Mouse (Mus musculus): ENCODE measurements around the gene Bcl2l12.

The Bcl2l12 gene

GRCm38 (mm10) chr7:44966638-44967037 is 31.9 kb downstream of the Bcl2l12 start:
- in situ Hi-C loops (cut with MboI; ENCODE audit: low pct_unique_long_range_greater_than_20kb in 1 of 2, low sequenced_read_pairs in 2 of 2, unreplicated experiment in 1 of 2): no loop called here

GRCm38 (mm10) chr7:44965975-44966374 is 32.5 kb downstream of the Bcl2l12 start:
- in situ Hi-C loops (cut with MboI; ENCODE audit: low pct_unique_long_range_greater_than_20kb in 1 of 2, low sequenced_read_pairs in 2 of 2, unreplicated experiment in 1 of 2): no loop called here

- in situ Hi-C loops (cut with MboI; ENCODE audit: low pct_unique_long_range_greater_than_20kb in 1 of 2, low sequenced_read_pairs in 2 of 2, unreplicated experiment in 1 of 2): no loop called here
These were observed 33.5 kb downstream of the Bcl2l12 start for GRCm38 (mm10) chr7:44964990-44965389.

GRCm38 (mm10) chr7:44962831-44963230 is 35.7 kb downstream of the Bcl2l12 start:
- in situ Hi-C loops (cut with MboI; ENCODE audit: low pct_unique_long_range_greater_than_20kb in 1 of 2, low sequenced_read_pairs in 2 of 2, unreplicated experiment in 1 of 2): no loop called here

DNA sequence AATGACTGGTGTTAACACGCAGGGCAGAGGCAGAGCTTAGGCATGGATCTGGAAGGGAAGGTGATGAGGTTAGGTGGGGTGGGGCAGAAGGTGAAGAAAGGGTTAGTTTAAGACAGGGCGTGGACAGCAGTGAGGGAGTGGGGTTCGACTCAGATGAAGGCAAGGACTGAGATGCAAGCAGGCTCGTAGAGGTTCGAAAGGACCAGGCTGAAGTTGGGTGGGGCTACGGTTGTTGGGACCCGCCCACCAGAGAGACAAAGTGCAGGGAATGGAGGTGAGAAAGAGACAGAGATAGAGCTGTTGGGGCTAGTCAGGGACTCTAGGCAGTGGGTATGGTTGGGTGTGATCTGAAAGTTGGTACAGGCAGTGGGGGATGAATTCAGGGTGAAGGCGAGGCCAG is 36.2 kb downstream of the Bcl2l12 start:
- in situ Hi-C loops (cut with MboI; ENCODE audit: low pct_unique_long_range_greater_than_20kb in 1 of 2, low sequenced_read_pairs in 2 of 2, unreplicated experiment in 1 of 2): no loop called here

DNA sequence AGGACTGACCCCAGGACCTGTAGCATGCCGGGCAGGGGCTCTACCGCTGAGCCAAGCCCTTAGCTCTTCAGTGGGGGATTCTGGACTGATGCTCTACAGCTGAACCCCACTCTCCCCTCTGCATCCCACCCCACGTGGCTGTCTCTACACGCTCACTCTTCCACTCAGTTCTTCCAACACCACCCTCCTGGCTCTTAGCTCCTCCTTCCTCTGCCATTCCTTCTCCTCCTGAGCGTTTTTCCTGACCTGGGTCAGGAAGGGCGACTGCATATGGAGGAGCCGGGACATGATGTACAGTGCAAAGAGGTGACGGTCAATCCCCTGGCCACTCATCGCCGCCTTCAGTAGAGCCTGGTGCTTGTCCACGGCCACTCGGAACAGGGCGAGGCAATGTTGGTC is 38.0 kb downstream of the Bcl2l12 start:
- in situ Hi-C loops (cut with MboI; ENCODE audit: low pct_unique_long_range_greater_than_20kb in 1 of 2, low sequenced_read_pairs in 2 of 2, unreplicated experiment in 1 of 2): no loop called here

DNA sequence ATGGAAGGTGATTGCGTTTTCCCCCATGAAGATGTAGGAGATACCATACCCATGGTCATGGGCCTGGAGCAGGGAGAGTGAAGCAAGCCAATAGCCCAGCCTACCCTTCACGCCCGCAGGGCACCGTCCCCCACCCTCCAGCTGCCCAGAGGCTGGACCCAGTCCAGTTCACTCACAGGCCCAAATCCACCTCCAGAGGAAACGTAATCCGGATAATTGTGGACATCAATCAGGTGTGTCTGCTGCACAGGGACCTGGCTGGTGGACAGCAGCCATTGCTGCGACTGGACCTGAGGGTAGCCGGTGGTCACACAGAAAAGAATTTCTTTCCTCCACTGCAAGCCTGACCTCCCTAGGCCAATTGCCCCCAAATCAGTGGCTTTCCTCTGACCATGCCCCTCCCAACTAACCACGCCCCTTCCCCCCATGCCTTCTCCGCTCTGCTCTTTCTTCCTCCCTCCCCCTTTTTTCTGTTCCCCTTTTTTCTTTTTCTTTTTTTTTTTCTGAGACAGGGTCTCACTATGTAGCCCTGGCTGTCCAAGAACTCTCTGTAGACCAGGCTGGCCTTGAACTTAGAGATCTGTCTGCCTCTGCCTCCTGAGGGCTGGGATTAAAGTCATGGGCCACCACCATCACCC is 38.5 kb downstream of the Bcl2l12 start:
- in situ Hi-C loops (cut with MboI; ENCODE audit: low pct_unique_long_range_greater_than_20kb in 1 of 2, low sequenced_read_pairs in 2 of 2, unreplicated experiment in 1 of 2): loop anchor here in 1 of 2 experiments (10.0 kb wide), 1 partner anchor 235 kb away; no protein-coding TSS in a partner anchor

GRCm38 (mm10) chr7:44959281-44959680 is 39.2 kb downstream of the Bcl2l12 start:
- in situ Hi-C loops (cut with MboI; ENCODE audit: low pct_unique_long_range_greater_than_20kb in 1 of 2, low sequenced_read_pairs in 2 of 2, unreplicated experiment in 1 of 2): loop anchor here in 1 of 2 experiments (10.0 kb wide), 1 partner anchor 234 kb away; no protein-coding TSS in a partner anchor

DNA sequence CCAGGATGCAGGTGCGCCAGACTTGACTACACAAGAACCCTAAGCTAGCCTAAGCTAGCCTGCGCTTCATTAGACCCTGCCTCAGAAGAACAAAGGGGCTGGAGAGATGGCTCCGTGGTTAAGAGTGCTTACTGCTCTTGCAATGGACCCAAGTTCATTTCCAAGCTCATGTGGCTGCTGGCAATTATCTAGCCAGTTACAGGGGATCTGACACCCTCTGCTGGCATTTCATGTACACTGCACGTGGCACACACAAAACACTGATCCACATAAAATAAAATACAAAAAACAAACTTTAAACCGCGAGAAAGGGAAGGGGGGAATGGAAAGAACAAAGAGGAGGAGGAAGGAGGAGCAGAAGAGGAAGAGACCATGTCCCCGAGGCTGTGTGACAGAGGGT is 40.3 kb downstream of the Bcl2l12 start:
- in situ Hi-C loops (cut with MboI; ENCODE audit: low pct_unique_long_range_greater_than_20kb in 1 of 2, low sequenced_read_pairs in 2 of 2, unreplicated experiment in 1 of 2): loop anchor here in 1 of 2 experiments (10.0 kb wide), 1 partner anchor 233 kb away; no protein-coding TSS in a partner anchor

GRCm38 (mm10) chr7:44957183-44957835 is 41.2 kb downstream of the Bcl2l12 start:
- in situ Hi-C loops (cut with MboI; ENCODE audit: low pct_unique_long_range_greater_than_20kb in 1 of 2, low sequenced_read_pairs in 2 of 2, unreplicated experiment in 1 of 2): loop anchor here in 1 of 2 experiments (10.0 kb wide), 1 partner anchor 233 kb away; no protein-coding TSS in a partner anchor

GRCm38 (mm10) chr7:44956266-44956665 is 42.2 kb downstream of the Bcl2l12 start:
- in situ Hi-C loops (cut with MboI; ENCODE audit: low pct_unique_long_range_greater_than_20kb in 1 of 2, low sequenced_read_pairs in 2 of 2, unreplicated experiment in 1 of 2): loop anchor here in 1 of 2 experiments (10.0 kb wide), 1 partner anchor 231 kb away; no protein-coding TSS in a partner anchor

- in situ Hi-C loops (cut with MboI; ENCODE audit: low pct_unique_long_range_greater_than_20kb in 1 of 2, low sequenced_read_pairs in 2 of 2, unreplicated experiment in 1 of 2): loop anchor here in 1 of 2 experiments (10.0 kb wide), 1 partner anchor 231 kb away; no protein-coding TSS in a partner anchor
These were observed 42.9 kb downstream of the Bcl2l12 start for GRCm38 (mm10) chr7:44955628-44956027.

GRCm38 (mm10) chr7:44954091-44954885 is 44.2 kb downstream of the Bcl2l12 start:
- in situ Hi-C loops (cut with MboI; ENCODE audit: low pct_unique_long_range_greater_than_20kb in 1 of 2, low sequenced_read_pairs in 2 of 2, unreplicated experiment in 1 of 2): loop anchor here in 1 of 2 experiments (10.0 kb wide), 1 partner anchor 229 kb away; no protein-coding TSS in a partner anchor

DNA sequence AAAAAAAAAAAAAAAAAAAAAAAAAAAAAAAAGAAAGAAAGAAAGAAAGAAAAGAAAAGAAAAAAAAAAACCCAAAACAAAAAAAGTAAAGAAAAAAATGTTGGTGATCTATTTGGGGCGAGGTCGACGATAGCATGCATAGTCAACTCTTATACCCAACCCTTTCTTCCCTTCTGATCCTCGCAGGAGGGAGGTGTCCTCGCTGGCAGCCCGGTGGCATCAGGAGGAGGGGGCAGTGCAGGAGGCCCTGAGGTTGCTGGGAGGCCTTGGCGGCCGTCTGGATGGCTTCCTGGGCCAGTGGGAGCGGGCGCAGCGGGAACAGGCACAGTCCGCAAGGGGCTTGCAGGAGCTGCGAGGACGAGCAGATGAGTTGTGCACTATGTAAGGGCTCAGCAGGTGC is 45.0 kb downstream of the Bcl2l12 start:
- in situ Hi-C loops (cut with MboI; ENCODE audit: low pct_unique_long_range_greater_than_20kb in 1 of 2, low sequenced_read_pairs in 2 of 2, unreplicated experiment in 1 of 2): loop anchor here in 1 of 2 experiments (10.0 kb wide), 1 partner anchor 229 kb away; no protein-coding TSS in a partner anchor

GRCm38 (mm10) chr7:44952611-44953306 is 45.8 kb downstream of the Bcl2l12 start:
- in situ Hi-C loops (cut with MboI; ENCODE audit: low pct_unique_long_range_greater_than_20kb in 1 of 2, low sequenced_read_pairs in 2 of 2, unreplicated experiment in 1 of 2): loop anchor here in 1 of 2 experiments (10.0 kb wide), 1 partner anchor 228 kb away; no protein-coding TSS in a partner anchor

- in situ Hi-C loops (cut with MboI; ENCODE audit: low pct_unique_long_range_greater_than_20kb in 1 of 2, low sequenced_read_pairs in 2 of 2, unreplicated experiment in 1 of 2): loop anchor here in 1 of 2 experiments (10.0 kb wide), 1 partner anchor 227 kb away; no protein-coding TSS in a partner anchor
These were observed 46.6 kb downstream of the Bcl2l12 start for GRCm38 (mm10) chr7:44951960-44952359.

- in situ Hi-C loops (cut with MboI; ENCODE audit: low pct_unique_long_range_greater_than_20kb in 1 of 2, low sequenced_read_pairs in 2 of 2, unreplicated experiment in 1 of 2): loop anchor here in 1 of 2 experiments (10.0 kb wide), 1 partner anchor 225 kb away; no protein-coding TSS in a partner anchor
These were observed 48.6 kb downstream of the Bcl2l12 start for GRCm38 (mm10) chr7:44949922-44950321.

GRCm38 (mm10) chr7:44942904-44943303 is 55.6 kb downstream of the Bcl2l12 start, which contains the start of gene Tsks:
Gene Tsks (plus strand): TSS chr7:44943204.
- in situ Hi-C loops (cut with MboI; ENCODE audit: low pct_unique_long_range_greater_than_20kb in 1 of 2, low sequenced_read_pairs in 2 of 2, unreplicated experiment in 1 of 2): no loop called here

Measured in mouse embryonic stem cell (cell line).